Mouse (Mus musculus) neural tube, embryonic 11.5 days (tissue): ENCODE results near the gene Akr1b10. TPM values are rescaled to one million over a fixed set of nuclear protein-coding genes. Genes with fewer than 3 reads are reported as not detected.
"Not testable (repeated sequence)": the region's sequence is repeated elsewhere in the genome, so short reads cannot be mapped to it uniquely, and the experiment has no call there.

Experiments used
- ATAC-seq: fragments of 200-750 bp; cut with Nextera tagmentation; 2 replicates; pipeline ENCODE4 v1.8.0; 2017; ENCODE audit warnings: moderate number of reproducible peaks, mild to moderate bottlenecking, moderate TSS enrichment, moderate library complexity; ENCODE audit not compliant: insufficient read depth, low FRiP score, low TSS enrichment
- DNase-seq: peaks from one replicate; pipeline ENCODE4 v3.0.0-alpha.2; 2015; ENCODE audit warnings: low spot score
- H3K27ac ChIP-seq: fragments of 300-500 bp; sonication (generic); 2 replicates; pipeline ENCODE4 v1.5.1; 2014; ENCODE audit warnings: low read depth, mild to moderate bottlenecking, low read length
- H3K27me3 ChIP-seq: fragments of 300-500 bp; sonication (generic); 2 replicates; pipeline ENCODE4 v1.6.1; 2014; ENCODE audit warnings: mild to moderate bottlenecking, low read length, mixed read lengths; ENCODE audit not compliant: control insufficient read depth, insufficient read depth
- H3K36me3 ChIP-seq: fragments of 300-500 bp; sonication (generic); 2 replicates; pipeline ENCODE4 v1.6.1; 2014; ENCODE audit warnings: mild to moderate bottlenecking, low read length, moderate library complexity, mixed read lengths; ENCODE audit not compliant: control insufficient read depth, insufficient read depth
- H3K4me1 ChIP-seq: fragments of 300-500 bp; sonication (generic); 2 replicates; pipeline ENCODE4 v1.6.1; 2014; ENCODE audit warnings: low read length, mixed read lengths; ENCODE audit not compliant: control insufficient read depth, insufficient read depth
- H3K4me2 ChIP-seq: fragments of 300-500 bp; sonication (generic); 2 replicates; pipeline ENCODE4 v1.6.1; 2014; ENCODE audit warnings: low read depth, mild to moderate bottlenecking, moderate library complexity
- H3K4me3 ChIP-seq: fragments of 300-500 bp; sonication (generic); 2 replicates; pipeline ENCODE4 v1.5.1; 2014; ENCODE audit warnings: low read depth, low read length
- H3K9ac ChIP-seq: fragments of 300-500 bp; sonication (generic); 2 replicates; pipeline ENCODE4 v1.6.1; 2014; ENCODE audit warnings: mild to moderate bottlenecking, low read length
- H3K9me3 ChIP-seq: fragments of 300-500 bp; sonication (generic); 2 replicates; pipeline ENCODE4 v1.6.1; 2016; ENCODE audit warnings: low read length; ENCODE audit not compliant: control insufficient read depth
- WGBS: fragments of 180-500 bp; shearing (Covaris S2); extraction: QIAGEN DNeasy Blood & Tissue Kit; methylation state at CpG from one replicate; pipeline ENCODE4 v1.1.7; 2014; 5-methylcytosine and 5-hydroxymethylcytosine counted together
- polyA plus RNA-seq: library from polyadenylated mRNA; unstranded; fragments of >200 nt; fragmentation: Nextera tagmentation; extraction: Ambion mirVana; gene quantifications from 2 replicates; pipeline ENCODE4 v1.2.1, GENCODE M21; 2014

The Akr1b10 gene
- polyA plus RNA-seq, 1 experiment from 2014 or later: 15.1 TPM

DNA sequence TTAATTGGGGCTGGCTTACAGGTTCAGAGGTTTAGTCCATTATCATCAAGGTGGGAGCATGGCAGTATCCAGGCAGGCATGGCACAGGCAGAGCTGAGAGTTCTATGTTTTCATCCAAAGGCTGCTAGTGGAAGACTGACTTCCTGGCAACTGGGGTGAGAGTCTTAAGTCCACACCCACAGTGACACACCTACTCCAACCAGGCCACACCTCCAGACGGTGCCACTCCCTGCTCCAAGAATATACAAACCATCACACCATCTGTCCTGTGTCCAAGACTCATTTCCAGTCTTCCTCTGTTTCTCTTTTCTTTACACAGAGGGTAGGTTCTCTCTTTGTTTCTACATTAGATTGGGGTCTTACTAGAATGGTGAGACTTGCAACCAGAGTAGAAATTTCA, 29.4 kb downstream of the Akr1b10 start:
- not testable (repeated sequence) for H3K4me3 ChIP-seq, H3K27me3 ChIP-seq, H3K9me3 ChIP-seq, DNase-seq, H3K4me1 ChIP-seq, H3K27ac ChIP-seq, H3K36me3 ChIP-seq, H3K4me2 ChIP-seq, H3K9ac ChIP-seq, ATAC-seq
- 70% methylated on average over 1 of the region's 1 CpGs for WGBS

- no peaks in the 10 kb centered on the region for H3K36me3 ChIP-seq
- H3K4me3 ChIP-seq: no peak overlapping the region
- H3K9ac ChIP-seq: no peak overlapping the region
- WGBS: 96% methylated on average over 2 of the region's 2 CpGs
- no peak overlapping the region for H3K27ac ChIP-seq
- DNase-seq: no peak
- H3K9me3 ChIP-seq: no peaks in the 10 kb centered on the region
- no peaks in the 10 kb centered on the region for H3K4me1 ChIP-seq
- no peak for ATAC-seq
- no peak overlapping the region for H3K4me2 ChIP-seq
- H3K27me3 ChIP-seq: no peaks in the 10 kb centered on the region
Measured at GRCm38 (mm10) chr6:34416521-34416920, 32.5 kb downstream of the Akr1b10 start.

- ATAC-seq: no peak
- no peak overlapping the region for H3K4me3 ChIP-seq
- H3K4me1 ChIP-seq: no peaks in the 10 kb centered on the region
- H3K27ac ChIP-seq: no peak overlapping the region
- H3K9me3 ChIP-seq: no peaks in the 10 kb centered on the region
- H3K27me3 ChIP-seq: no peaks in the 10 kb centered on the region
- H3K9ac ChIP-seq: no peak overlapping the region
- no peak overlapping the region for H3K4me2 ChIP-seq
- no peak for DNase-seq
- H3K36me3 ChIP-seq: no peaks in the 10 kb centered on the region
Measured at GRCm38 (mm10) chr6:34419071-34419470, 35.1 kb downstream of the Akr1b10 start.

DNA sequence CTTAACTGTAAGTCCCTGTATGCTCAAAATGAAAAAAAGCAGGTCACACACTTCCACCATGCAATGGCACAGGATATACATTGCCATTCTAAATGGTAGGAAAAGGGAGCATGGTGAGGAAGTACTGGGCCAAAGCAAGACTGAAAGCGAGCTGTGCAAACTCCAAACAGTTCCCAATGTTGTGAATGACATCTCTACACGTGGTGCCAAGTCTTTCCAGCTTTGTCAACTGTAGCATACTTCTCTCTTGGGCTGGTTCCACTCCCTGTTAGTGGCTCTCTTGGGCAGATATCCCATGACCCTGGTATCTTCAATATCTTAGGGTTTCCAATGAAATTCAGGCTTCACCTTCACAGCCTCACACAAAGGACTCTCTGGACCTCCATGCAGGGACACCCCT, 55.0 kb downstream of the Akr1b10 start:
- H3K4me2 ChIP-seq: no peak overlapping the region
- H3K36me3 ChIP-seq: no peaks in the 10 kb centered on the region
- DNase-seq (no peak), ATAC-seq (no peak)
- no peaks in the 10 kb centered on the region for H3K9me3 ChIP-seq
- H3K27me3 ChIP-seq: no peaks in the 10 kb centered on the region
- no peak overlapping the region for H3K4me3 ChIP-seq
- WGBS: 81% methylated on average over 2 of the region's 2 CpGs
- no peak overlapping the region for H3K9ac ChIP-seq
- H3K4me1 ChIP-seq: no peaks in the 10 kb centered on the region
- H3K27ac ChIP-seq: no peak overlapping the region

- no peak overlapping the region for H3K9ac ChIP-seq
- WGBS: 74% methylated on average over 9 of the region's 9 CpGs
- H3K4me2 ChIP-seq: no peak overlapping the region
- H3K36me3 ChIP-seq: no peaks in the 10 kb centered on the region
- H3K27ac ChIP-seq: no peak overlapping the region
- H3K4me1 ChIP-seq: no peaks in the 10 kb centered on the region
- H3K9me3 ChIP-seq: no peaks in the 10 kb centered on the region
- H3K27me3 ChIP-seq: no peaks in the 10 kb centered on the region
- no peak for ATAC-seq
- DNase-seq: no peak
- no peak overlapping the region for H3K4me3 ChIP-seq
Measured at GRCm38 (mm10) chr6:34441556-34442257, 57.7 kb downstream of the Akr1b10 start.

DNA sequence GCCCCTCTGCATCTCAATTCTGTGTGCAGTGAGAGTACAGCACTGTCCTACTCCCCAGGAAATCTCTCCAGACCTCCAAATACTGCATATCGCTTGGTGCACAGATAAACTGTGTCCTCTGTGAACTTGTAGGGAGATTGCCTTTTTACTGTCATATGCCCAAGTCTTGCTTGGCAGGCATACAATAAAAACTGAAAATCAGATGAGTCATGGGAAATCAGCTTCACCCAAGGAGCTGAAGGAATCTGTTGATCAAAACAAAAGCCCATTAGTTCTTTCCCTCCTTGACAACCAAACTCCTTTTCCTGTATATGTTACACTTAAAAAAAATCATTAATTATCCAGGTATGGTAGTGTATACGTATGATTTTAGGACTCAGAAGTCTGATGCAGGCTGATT, 59.8 kb downstream of the Akr1b10 start:
- DNase-seq: no peak
- H3K36me3 ChIP-seq: no peaks in the 10 kb centered on the region
- no peaks in the 10 kb centered on the region for H3K4me1 ChIP-seq
- no peaks in the 10 kb centered on the region for H3K9me3 ChIP-seq
- no peak overlapping the region for H3K27ac ChIP-seq
- H3K9ac ChIP-seq: no peak overlapping the region
- H3K4me3 ChIP-seq: no peak overlapping the region
- no peak overlapping the region for H3K4me2 ChIP-seq
- 90% methylated on average over 2 of the region's 2 CpGs for WGBS
- ATAC-seq: no peak
- no peaks in the 10 kb centered on the region for H3K27me3 ChIP-seq

Other genes with a start within 250 kb of the Akr1b10 start
- 49.3 and 51.2 TPM in 2 replicates for gene Slc35b4, start 207.1 kb upstream of the Akr1b10 start, polyA plus RNA-seq
- 206 and 208 TPM in 2 replicates for gene Akr1b3, start 66.7 kb upstream of the Akr1b10 start, polyA plus RNA-seq
- gene Akr1b8, start 30.1 kb upstream of the Akr1b10 start, polyA plus RNA-seq: 22.8 and 23.0 TPM in 2 replicates
- 0.24 TPM in 1 of 2 replicates, not detected in the other for gene Akr1b7, start 28.1 kb downstream of the Akr1b10 start, polyA plus RNA-seq
- gene Bpgm, start 92.0 kb downstream of the Akr1b10 start, polyA plus RNA-seq: 59.0 and 70.7 TPM in 2 replicates
- 99.3 and 128 TPM in 2 replicates for gene Cald1, start 214.3 kb downstream of the Akr1b10 start, polyA plus RNA-seq